Mouse (Mus musculus): ENCODE data around the gene Rab6b.
A peak's percentile ranks its signal among the peaks of the same experiment; 100 is the strongest.

Rab6b gene

DNA sequence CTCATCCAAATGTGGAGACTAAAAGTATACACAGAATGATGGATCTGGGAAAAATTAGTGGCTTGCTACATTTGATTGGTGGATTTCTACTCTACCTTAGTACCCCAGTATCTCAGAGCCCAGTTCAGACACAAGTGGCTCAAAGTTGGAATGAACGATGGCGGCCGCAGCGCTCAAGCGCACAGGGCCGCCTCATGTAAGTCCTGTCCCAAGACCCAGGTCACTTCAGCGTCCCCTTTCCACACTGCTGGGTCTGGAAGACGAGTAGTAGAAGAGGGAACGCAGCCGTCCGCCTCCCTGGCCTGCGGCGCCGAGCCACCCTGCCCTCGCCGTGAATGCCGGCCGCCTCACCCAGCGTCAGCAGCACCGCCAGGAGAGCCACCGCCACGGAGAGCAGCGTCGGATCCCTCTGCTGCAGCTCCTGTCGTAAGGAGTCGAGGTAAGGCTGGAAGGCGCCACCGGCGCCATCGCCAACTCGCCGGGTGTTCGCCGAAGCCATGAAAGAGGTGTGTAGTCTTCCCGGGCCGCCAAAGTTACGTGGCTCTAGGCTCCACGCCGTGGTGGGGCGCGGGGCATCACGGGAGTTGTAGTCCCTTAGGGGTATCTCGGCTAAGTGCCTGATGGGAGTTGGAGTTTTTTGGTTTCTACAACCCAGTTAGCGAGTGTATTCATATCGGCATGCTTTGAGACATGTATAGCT, 90.1 kb downstream of the Rab6b start, which contains the start of gene Srprb:
Gene Srprb, minus strand, starts transcription at position 577 of the 700 bp plus-strand sequence.
- peak; percentile 95 for DNase-seq (ENCODE audit: low read depth, low spot score)

DNA sequence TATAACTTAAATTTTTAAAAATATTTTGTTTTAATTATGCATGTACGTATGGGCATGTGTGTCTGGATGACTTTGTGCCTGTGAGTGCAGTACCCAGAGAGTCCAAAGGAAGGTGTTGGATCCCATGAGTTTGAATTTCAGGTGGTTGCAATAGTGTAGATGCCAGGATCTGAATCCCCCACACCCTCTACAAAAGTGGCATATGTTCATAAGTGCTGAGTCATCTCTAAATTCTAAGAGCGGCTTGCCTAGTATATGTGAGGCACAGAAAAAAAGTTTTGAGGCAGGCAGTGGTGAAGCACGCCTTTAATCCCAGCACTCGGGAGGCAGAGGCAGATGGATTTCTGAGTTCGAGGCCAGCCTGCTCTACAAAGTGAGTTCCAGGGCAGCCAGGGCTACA, 94.2 kb downstream of the Rab6b start:
- no peak for DNase-seq (ENCODE audit: low read depth, low spot score)

DNA sequence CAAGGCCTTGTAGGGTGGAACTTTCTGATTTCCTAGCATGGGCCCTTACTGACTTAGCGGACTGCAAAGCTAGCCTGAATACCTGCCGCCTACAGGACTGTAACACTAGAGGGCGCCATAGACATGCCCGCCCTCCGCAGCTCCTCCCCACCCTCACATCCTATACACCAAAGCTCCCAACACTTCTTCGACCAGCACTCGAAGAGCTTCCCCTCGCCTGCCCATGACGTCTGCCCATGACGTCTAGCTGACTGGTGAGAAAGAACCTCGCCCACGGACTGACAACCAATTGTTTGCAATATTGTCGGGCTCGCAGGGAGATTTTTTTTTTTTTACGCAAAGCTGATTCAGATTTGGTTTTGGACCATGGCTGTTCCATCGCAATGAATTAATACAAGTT, 96.3 kb downstream of the Rab6b start:
- peak; percentile 91 for DNase-seq (ENCODE audit: low read depth, low spot score)

DNA sequence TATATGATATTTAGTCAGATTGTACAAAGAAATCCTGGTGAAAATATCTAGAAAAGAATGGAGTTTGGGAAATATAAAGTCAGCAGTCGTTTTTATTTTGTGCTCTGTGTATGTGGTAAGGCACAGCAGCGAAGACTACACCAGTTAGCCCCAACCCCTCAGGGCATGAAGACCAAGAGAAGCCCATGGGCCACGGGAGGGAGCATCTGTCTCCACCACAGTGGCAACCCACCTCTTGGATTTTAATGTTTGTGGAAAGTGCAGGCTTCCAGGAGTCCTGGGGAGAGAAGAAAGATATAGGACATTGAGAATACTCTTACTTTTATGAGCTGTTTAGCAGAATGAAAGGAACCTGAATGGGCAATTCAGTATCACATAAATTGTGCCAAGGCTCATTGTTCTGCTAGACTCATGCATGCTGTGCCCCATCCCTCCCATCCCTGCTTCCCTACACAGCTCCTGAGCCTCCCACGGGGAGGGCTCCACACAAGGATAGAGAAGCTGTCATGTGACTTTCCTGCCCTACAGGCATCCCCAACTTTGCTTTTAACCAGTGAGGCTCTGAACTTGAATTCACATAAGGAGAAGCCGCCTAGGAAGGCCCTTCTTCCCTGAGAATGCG, 97.3 kb downstream of the Rab6b start:
- peak; percentile 29 for DNase-seq (ENCODE audit: low read depth, low spot score)

DNA sequence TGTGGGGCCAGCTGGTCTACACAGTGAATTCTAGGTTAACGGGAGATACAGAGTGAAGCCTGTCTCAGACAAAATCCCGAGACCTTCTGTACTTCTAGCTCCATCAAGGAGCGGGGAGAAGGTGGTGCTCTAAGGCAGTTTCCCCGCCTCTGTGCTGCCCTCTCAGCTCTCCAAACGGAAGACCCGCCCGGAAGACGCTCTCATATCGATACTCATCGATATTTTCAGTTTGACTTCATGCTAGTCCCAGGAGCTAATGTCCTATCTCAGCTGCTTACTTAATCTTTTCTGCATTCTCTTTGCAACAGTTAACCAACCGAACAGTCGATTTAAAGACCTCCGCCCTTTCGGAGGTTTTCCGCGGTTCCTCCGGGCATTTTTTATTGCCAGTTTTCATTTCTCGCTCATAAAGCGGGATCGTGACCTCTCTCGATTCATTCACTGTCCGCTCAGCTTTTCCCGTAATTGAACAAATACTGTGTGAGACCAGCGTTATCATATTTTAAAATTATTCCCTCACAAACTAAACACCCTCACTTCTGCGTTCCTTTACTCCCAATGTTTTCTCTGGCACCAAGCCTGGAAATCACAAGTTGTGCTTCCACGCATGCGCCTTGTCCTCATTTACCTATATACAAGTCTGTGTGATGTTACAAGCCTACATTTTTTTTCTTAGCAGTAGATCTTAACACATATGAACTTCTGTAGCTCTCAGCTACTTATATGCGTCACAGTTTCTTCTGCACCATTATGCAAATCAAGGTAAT, 101.2 kb downstream of the Rab6b start:
- DNase-seq (ENCODE audit: low read depth, low spot score), result peak; percentile 19

DNA sequence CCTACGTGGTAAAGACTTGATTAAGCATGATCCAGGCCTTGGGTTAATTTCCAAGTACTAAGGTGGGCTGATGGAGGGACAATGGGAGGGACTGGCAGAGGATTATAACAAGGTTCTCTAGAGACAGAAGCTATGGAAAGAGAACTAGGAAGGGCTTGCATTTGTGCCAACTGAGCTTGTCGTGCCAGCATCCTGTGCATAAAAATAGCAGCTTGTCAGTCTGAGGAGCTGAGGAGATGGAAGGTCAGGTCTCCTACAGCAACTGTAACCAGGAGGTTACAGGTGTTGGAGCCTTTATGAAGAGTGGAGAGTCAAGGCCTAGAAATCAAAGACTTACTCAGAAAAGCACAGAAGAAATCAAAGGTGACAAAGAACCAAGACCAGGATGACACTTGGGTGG, 102.0 kb downstream of the Rab6b start:
- DNase-seq (ENCODE audit: low read depth, low spot score), result no peak

DNA sequence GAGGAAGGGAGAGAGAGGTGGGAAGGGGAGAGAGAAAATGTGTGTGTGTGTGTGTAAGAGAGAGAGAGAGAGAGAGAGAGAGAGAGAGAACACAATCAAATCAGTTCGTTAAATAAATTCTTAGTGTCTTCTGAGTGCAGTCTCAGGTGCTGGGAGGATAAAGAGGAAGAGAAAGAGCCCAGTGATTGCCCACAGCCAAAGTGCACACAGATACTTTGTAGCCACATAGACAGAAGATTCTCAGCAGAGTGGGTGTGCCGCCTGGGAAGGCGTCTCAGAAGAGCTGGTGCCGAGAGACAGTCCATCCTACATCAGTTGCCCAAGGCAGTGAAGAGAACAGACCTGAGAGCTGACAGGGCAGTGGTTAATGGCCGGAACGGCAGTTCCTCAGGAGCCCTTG, 102.7 kb downstream of the Rab6b start:
- no peak for DNase-seq (ENCODE audit: low read depth, low spot score)

DNA sequence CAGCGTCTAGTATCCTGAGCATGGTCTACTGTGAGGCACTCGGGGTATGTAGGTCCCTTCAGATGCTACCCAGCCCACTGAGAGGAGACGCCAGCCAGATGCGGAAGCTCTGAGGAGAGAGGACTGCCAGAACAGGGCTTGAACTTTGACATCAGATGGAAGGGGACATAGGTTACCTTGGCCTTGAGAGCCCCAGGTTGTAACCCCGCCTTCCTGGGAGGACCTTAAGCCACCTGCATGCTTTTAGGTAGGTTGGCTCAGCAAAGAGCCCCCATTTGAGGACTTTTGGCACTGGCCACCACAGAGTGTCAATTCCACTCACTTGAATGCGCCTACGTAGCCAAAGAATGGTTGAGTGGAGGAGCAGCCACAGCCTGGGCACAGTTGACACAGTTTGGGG, 113.1 kb downstream of the Rab6b start:
- DNase-seq (ENCODE audit: low read depth, low spot score), result no peak

DNA sequence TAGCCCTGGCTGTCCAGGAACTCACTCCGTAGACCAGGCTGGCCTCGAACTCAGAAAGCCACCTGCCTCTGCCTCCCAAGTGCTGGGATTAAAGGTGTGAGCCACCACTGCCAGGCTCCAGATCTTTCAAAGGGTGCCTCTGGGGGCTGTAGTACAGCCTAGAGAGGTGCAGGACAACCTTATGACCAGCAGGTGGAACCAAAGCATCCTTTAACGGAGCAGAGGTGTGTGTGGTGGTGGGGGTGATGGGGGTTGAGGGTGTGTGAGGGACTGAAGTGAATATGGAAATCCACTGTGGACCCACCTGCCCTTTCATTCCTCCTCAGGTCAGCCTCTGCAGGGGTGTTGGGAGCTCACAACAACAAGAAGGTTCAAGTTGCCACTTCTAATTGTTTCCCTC, 113.9 kb downstream of the Rab6b start:
- DNase-seq (ENCODE audit: low read depth, low spot score), result peak; percentile 83

DNA sequence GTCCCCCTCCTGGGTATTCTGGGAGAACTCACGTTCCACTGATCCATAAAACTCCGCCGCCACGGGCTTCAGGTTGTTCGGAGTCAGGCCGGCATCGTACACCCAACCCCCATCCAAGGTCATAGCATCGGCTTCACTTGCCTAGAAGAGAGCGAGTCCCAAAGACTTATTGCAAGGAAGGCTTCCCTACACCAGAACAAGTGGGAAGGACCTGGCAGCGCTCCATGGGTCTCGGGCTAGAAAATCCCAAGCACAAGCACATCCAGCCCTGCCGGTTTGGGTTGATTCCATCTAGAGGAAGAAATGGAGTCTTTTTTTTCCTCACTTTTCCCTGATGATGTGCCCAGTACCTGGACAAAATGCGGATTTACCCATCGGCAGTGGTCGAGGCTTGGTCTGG, 115.2 kb downstream of the Rab6b start:
- no peak for DNase-seq (ENCODE audit: low read depth, low spot score)

DNA sequence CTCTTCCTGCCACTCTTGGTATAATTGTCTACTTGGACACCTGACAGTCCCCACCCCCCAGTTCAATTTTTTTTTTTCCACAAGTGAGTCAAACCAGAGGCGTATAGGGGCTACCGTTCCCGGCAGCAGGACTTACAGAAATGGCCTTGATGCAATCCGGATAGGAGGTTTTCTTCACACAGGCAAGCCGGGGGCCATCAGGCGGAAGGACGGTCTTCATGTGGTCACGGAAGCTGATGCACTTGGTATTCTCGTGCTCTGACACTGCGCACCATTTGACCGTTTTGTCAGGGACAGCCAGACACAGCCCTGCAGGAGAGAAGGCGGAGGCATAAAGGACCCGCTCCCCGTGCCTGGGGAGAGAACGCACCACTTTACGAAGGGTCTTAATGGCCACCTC, 116.2 kb downstream of the Rab6b start:
- DNase-seq (ENCODE audit: low read depth, low spot score), result peak; percentile 24

DNA sequence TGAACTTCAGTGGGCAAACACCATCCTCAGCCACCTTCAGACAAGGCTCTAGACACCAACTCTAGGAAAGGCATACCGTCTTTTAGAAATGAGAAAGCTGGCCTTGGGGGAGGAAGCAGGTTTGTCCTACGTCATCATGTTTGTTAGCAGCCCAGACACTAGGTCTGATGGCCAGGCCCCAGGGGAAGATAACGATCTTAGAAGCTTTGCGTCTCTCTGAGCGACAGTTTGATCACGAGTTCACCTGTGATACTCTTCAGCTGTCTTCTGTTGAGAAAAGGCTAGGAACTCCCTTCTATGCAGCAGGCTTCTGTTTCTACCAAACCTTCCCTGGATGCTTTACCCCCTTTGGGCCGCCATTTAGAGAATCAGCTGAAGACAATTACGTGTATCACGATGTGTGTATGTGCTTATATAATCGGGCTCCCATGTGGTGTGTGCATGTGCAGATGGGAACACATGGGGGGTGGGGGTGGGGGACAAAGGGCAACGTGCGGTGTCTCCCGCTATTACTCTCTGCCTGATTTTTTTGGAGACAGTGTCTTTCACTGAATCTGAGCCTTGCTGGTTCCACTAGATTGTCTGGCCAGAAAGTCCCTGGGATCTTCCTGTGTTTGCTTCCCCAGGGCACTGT, 116.9 kb downstream of the Rab6b start:
- no peak for DNase-seq (ENCODE audit: low read depth, low spot score)

DNA sequence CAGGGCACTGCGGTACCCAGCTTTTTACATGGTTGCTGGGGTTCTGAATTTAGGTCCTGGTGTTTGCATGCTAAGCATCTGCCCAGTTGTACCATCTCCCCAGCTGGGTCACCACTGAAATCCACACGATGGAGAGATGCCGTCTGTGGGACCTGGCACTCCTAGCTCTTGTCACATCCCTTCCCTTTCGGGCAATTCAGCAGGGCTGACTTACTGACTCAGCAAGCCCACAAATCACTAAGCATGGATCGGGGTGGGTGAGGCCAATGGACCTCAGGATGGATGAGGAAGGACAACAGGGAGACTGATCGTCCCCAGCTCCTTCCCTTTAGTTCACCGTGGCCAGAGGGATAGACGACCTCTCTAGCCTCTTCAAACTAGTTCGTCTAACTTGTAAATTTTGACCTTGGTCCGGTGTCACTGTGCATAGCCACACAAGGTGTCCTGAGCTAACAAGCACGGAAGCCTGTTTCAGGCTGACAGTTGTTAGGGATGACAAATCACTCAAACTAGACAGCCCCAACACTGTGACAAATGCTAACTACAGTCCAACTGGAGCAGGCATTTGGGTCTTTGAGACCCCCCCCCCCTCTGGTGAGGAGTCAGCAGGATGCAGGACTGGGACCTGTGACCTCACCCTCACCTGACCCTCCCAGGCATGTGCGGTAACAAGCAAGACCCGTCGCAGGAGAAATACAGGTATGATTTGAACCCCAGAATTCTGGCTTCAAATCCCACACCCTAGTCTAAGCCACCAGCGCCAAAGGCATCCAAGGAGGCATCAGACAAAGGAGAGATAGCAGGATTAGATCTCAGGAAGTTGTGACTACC, 117.7 kb downstream of the Rab6b start:
- DNase-seq (ENCODE audit: low read depth, low spot score), result peak; percentile 32

DNA sequence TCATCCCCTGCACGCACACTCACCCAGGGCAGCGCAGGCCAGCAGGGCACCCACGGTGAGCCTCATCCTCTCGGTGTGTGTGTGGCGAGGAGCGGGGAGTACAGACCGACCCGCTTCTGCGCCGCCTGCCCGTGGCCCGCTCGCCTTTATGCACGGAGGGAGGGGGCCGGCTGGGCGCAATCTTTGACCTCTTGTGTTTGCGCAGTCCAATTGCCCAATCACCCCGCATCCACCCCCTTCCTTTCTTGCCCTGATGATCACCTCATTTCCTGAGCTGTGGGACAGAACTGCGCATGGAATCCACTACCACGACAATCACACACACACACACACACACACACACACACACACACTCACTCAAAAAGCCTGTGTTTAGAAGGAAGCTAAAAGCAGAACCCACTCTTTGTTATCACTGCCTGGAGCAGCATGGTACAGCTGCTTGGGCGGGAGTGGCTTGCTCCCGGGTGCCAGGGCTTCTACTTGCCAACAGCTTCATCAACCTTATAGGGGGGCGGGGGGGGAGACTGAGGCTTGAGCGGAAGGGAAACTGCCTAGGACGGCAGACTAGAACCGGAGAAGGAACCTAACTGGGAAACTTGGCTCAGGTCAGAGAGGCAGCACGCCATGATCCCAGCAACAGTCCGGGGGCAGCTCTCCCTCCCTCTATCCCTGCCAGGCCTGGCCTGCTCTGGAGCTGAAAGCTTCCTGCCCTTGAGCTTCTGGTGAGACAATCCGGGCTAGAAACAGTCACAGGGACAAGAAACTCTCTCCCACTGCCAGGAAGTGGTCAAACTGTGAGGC, 118.8 kb downstream of the Rab6b start, which contains the start of the genes Gm20425 and Trf:
Gene Gm20425, minus strand, starts transcription at position 157 of the 801 bp plus-strand sequence.
Gene Trf, minus strand, starts transcription at position 294 of the 801 bp plus-strand sequence.
- DNase-seq (ENCODE audit: low read depth, low spot score), result peak; percentile 37

DNA sequence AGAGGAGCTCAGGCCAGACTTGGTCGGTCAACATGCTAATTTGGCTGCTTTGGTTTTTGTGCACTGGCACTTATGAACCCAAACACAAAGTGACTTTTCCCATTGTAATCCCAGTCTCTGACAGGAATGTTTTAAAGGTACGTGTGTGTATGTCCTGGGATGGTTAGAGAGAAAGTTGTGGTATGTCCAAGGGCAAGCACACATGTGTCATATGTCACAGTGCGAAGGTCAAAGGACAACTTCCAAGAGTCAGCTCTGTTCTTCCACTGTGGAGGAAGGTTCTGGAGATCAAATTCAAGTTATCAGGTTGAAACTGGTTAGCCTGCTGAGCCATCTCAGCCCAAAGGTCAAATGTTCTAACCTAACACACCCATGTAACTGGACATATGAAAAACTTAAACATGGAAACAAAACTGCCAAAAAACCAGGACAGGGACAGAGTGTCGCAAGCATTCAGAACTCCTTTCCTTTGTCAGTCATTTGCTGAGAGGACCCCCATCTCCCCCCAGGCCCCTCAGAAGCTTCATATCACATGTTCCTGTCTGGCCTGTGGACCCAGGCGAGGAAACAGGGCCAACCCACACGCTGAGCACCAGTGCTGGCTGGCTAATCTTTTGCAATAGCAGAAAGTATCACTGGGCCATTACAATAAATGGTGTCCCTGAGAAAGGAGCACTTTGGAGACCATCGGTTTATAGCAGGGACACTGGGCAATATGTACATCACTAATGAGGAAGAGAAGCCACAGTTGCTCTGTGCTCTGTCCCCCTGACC, 120.8 kb downstream of the Rab6b start:
- DNase-seq (ENCODE audit: low read depth, low spot score), result no peak

DNA sequence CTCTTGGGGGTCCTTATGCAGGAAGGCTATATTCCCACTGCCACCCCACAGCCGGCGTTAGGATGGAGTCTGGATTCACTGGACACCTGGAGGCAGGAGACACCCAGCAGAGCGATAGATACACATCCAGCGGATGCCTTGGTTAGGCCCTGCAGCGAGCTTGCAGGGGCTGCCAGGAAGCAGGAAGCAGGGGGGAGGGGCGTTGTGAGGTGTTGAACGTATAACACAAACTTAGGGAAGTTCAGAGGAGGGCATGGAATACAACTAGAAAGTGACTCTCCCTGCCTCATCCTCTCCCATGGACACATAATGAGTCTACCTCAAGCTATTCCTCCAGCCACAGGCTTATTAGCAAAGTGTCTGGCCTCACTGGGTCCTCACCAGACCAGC, 121.4 kb downstream of the Rab6b start:
- DNase-seq (ENCODE audit: low read depth, low spot score), result no peak

DNA sequence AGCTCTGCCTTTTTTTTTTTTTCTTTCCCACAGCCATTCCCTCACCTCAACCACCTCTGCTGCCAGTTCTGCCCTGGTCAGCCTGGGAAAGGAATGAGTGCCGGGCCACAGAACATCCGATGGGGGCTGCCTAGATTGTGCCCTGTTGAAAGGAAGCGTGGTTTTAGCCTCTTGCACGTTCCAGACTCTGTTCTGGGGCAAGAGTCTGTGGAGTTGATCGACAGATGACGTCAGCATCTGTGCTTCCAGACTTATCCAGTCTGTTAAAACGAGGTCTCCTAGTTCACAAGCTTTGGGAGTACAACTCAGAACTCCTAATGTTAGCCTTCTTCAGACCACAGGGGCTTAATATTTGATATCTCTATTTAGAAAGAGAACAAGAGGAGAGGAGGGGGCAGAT, 122.5 kb downstream of the Rab6b start:
- DNase-seq (ENCODE audit: low read depth, low spot score), result no peak

DNA sequence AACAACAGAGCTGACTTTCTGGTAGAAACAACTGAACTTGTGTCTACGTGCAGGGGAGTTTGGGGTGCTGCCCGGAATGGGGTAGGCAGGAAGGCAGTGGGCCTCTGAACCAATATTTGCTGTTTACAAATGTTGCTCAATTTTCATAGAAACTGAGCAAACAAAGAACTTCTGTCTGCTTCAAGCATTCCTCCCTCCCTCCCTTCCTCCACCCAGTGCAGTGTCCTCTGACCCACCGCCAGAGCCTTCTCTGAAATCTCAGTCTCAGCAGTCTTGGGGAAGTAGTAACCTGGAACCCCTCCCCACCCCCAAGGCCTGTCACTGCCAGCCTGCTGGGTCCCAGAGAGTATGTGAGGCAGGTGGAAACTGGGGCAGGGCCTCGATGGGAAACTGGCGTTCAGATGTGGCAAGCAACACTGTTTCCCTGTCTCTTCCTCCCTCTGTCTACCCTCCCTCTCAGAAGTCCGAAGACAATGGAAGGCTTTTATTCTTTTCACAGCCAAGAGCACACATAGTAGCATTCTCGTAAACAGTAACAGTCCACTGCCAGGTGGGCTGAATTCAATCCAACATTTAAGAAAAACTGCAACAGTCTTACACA, 123.1 kb downstream of the Rab6b start:
- DNase-seq (ENCODE audit: low read depth, low spot score), result no peak
